ENCODE assay signal across 8 mouse cellular contexts in genomic region chr17:13668052-13669015, GRCm38 (mm10).
DNase-seq lines count a peak whose midpoint lies in the region; ATAC-seq and TF ChIP-seq lines count a peak whose summit lies in the region.

No protein-coding gene starts in this region.

- no peak for ATAC-seq in erythroid progenitor cell, adult 5-6 weeks (replicated peaks; ENCODE audit: low FRiP score, poor library complexity, severe bottlenecking)

- no peak for TF ChIP-seq POLR2A in cortical plate, adult 2 months (IDR thresholded peaks at IDR 0.05; ENCODE audit: extremely low read depth, insufficient read depth, low read length)

- H3K4me3 ChIP-seq in cortical plate, adult 2 months (ENCODE audit: insufficient read depth, low read length) = no peak overlapping the region
- 0 out of 2 replicates have a peak overlapping the region, but pooled peaks have one; percentile 6 for H3K4me3 ChIP-seq in limb, embryonic 10.5 days

- no peaks in the 10 kb centered on the region for H3K36me3 ChIP-seq in limb, embryonic 10.5 days

- H3K4me1 ChIP-seq in cortical plate, adult 2 months (ENCODE audit: control insufficient read depth, insufficient read depth, low read length) = peaks cover 8% of the 10 kb centered on the region; the same call in 1 of the 2 replicates
- peaks cover 32% of the 10 kb centered on the region for H3K4me1 ChIP-seq in limb, embryonic 10.5 days

- 0 out of 2 replicates have a peak overlapping the region, but pooled peaks have one; percentile 79 for H3K27ac ChIP-seq in cortical plate, adult 2 months (ENCODE audit: insufficient read depth, low read length)
- H3K27ac ChIP-seq in limb, embryonic 10.5 days = peak overlapping the region; percentile 69

- intact Hi-C loops in left cerebral cortex, postnatal 4 days (cut with DNase I) = no loop called here

- 12% methylated on average over 16 of the region's 16 CpGs for WGBS in limb, embryonic 10.5 days

- DNase-seq in left cerebral cortex, adult 18-20 months (ENCODE audit: low spot score in 2 of 2) = peak; percentile 45 to 46
- DNase-seq in left cerebral cortex, postnatal 4 days = no peak
- peak; percentile 39 for DNase-seq in heart, postnatal 4 days
- DNase-seq in limb, embryonic 10.5 days (ENCODE audit: low spot score) = no peak
- peak; percentile 48 for DNase-seq in right cerebral cortex, postnatal 25 days
- no peak for DNase-seq in cerebellum, adult 18-20 months

- H3K9me3 ChIP-seq in limb, embryonic 10.5 days (replicated peaks) = no peaks in the 10 kb centered on the region

- TF ChIP-seq CTCF in cortical plate, adult 2 months (IDR thresholded peaks at IDR 0.05; ENCODE audit: extremely low read depth, insufficient read depth, low read length) = no peak

- H3K27me3 ChIP-seq in limb, embryonic 10.5 days (ENCODE audit: low read depth, poor library complexity, severe bottlenecking) = 0 out of 2 replicates have a peak, but pooled peaks cover 14% of the 10 kb centered on the region

Comparison
In these comparisons a context has a peak if more than half of its experiments do, and no peak if none do; other contexts are left out.
1. DNase-seq: peak in left cerebral cortex, adult 18-20 months (2 of 2), heart, postnatal 4 days (single experiment) and right cerebral cortex, postnatal 25 days (single experiment); none in left cerebral cortex, postnatal 4 days (single experiment), limb, embryonic 10.5 days (single experiment) and cerebellum, adult 18-20 months (0 of 2).